Mouse (Mus musculus) limb, embryonic 13.5 days (tissue): ENCODE data around the gene Sorcs1. TPM values are rescaled to one million over a fixed set of nuclear protein-coding genes. Genes with fewer than 3 reads are reported as not detected.

Experiments used
- ATAC-seq: fragments of 200-750 bp; cut with Nextera tagmentation; 2 replicates; pipeline ENCODE4 v1.8.0; 2017; ENCODE audit warnings: low read depth, moderate number of reproducible peaks, moderate TSS enrichment; ENCODE audit not compliant: low FRiP score
- H3K27ac ChIP-seq: fragments of 300-500 bp; sonication (generic); 2 replicates; pipeline ENCODE4 v1.5.1; 2015; ENCODE audit warnings: inconsistent platforms, mild to moderate bottlenecking, moderate library complexity
- H3K27me3 ChIP-seq: fragments of 300-500 bp; sonication (generic); 2 replicates; pipeline ENCODE4 v1.6.1; 2015; ENCODE audit warnings: mild to moderate bottlenecking, inconsistent platforms
- H3K36me3 ChIP-seq: fragments of 300-500 bp; sonication (generic); 2 replicates; pipeline ENCODE4 v1.6.1; 2015; ENCODE audit warnings: inconsistent platforms, mild to moderate bottlenecking, moderate library complexity
- H3K4me1 ChIP-seq: fragments of 300-500 bp; sonication (generic); 2 replicates; pipeline ENCODE4 v1.6.1; 2015; ENCODE audit warnings: inconsistent platforms
- H3K4me2 ChIP-seq: fragments of 300-500 bp; sonication (generic); replicated peaks from 2 replicates; pipeline ENCODE4 v1.6.1; 2015; ENCODE audit warnings: inconsistent platforms, mild to moderate bottlenecking, moderate library complexity
- H3K4me3 ChIP-seq: fragments of 300-500 bp; sonication (generic); 2 replicates; pipeline ENCODE4 v1.5.1; 2015; ENCODE audit warnings: moderate library complexity, mild to moderate bottlenecking, inconsistent platforms
- H3K9ac ChIP-seq: fragments of 300-500 bp; sonication (generic); 2 replicates; pipeline ENCODE4 v1.6.1; 2015; ENCODE audit warnings: mild to moderate bottlenecking, inconsistent platforms
- H3K9me3 ChIP-seq: fragments of 300-500 bp; sonication (generic); 2 replicates; pipeline ENCODE4 v1.6.1; 2016; ENCODE audit warnings: inconsistent platforms
- WGBS: fragments of 180-500 bp; shearing (Covaris S2); methylation state at CpG from one replicate; pipeline ENCODE4 v1.1.7; 2015; 5-methylcytosine and 5-hydroxymethylcytosine counted together
- polyA plus RNA-seq: library from polyadenylated mRNA; unstranded; fragments of >200 nt; fragmentation: Nextera tagmentation; extraction: Ambion mirVana; gene quantifications from 2 replicates; pipeline ENCODE4 v1.2.1, GENCODE M21; 2015

Gene Sorcs1
- 2.7 and 2.8 TPM in 2 replicates for polyA plus RNA-seq

- Histone ChIP-seq H3K4me2 (peak within 1 kb of the TSS; percentile 96), H3K9me3 (no peaks in the 10 kb centered on the region), H3K36me3 (no peaks in the 10 kb centered on the region), H3K27me3 (peaks cover 82% of the 10 kb centered on the region), H3K4me1 (peaks cover 9% of the 10 kb centered on the region), H3K4me3 (peak within 1 kb of the TSS; percentile 57), H3K27ac (no peak within 1 kb of the TSS), H3K9ac (peak within 1 kb of the TSS; percentile 54)
- ATAC-seq = peak; percentile 89
- WGBS = under 1% methylated on average over 76 of the region's 102 CpGs
Observed at GRCm38 (mm10) chr19:50677903-50678896, at the start of gene Sorcs1. Gene Sorcs1 (minus strand): TSS chr19:50678646.

GRCm38 (mm10) chr19:50683277-50683676, 4.8 kb upstream of the Sorcs1 start:
- Histone ChIP-seq H3K9ac (no peak overlapping the region), H3K4me1 (peaks cover under 1% of the 10 kb centered on the region; the same call in 1 of the 2 replicates), H3K27ac (no peak overlapping the region), H3K36me3 (no peaks in the 10 kb centered on the region), H3K4me3 (no peak overlapping the region), H3K4me2 (no peak overlapping the region), H3K9me3 (no peaks in the 10 kb centered on the region), H3K27me3 (peaks cover 38% of the 10 kb centered on the region)
- WGBS = 51% methylated on average over 2 of the region's 2 CpGs
- no peak for ATAC-seq

- 0% methylated on average over 2 of the region's 2 CpGs for WGBS
Observed at GRCm38 (mm10) chr19:50678946-50679345, 500 bp upstream of the Sorcs1 start.

GRCm38 (mm10) chr19:50676578-50677524, 1.6 kb downstream of the Sorcs1 start:
- peaks cover 9% of the 10 kb centered on the region for H3K4me1 ChIP-seq
- no peaks in the 10 kb centered on the region for H3K9me3 ChIP-seq
- no peaks in the 10 kb centered on the region for H3K36me3 ChIP-seq
- WGBS = 35% methylated on average over 19 of the region's 19 CpGs
- H3K4me2 ChIP-seq = peak overlapping the region; percentile 96
- no peak overlapping the region for H3K9ac ChIP-seq
- no peak for ATAC-seq
- H3K27ac ChIP-seq = no peak overlapping the region
- H3K4me3 ChIP-seq = peak overlapping the region; percentile 57
- H3K27me3 ChIP-seq = peaks cover 73% of the 10 kb centered on the region

More at GRCm38 (mm10) chr19:50678946-50679345, 500 bp upstream of the Sorcs1 start:
- peak overlapping the region; percentile 57 for H3K4me3 ChIP-seq
- H3K9ac ChIP-seq = peak overlapping the region; percentile 54
- peak overlapping the region; percentile 96 for H3K4me2 ChIP-seq
- no peaks in the 10 kb centered on the region for H3K36me3 ChIP-seq
- peaks cover 80% of the 10 kb centered on the region for H3K27me3 ChIP-seq
- H3K4me1 ChIP-seq = peaks cover 9% of the 10 kb centered on the region
- H3K27ac ChIP-seq = no peak overlapping the region
- H3K9me3 ChIP-seq = no peaks in the 10 kb centered on the region
- ATAC-seq = 0 out of 2 replicates have a peak, but pooled peaks have one; percentile 1

- H3K9ac ChIP-seq = no peak overlapping the region
- ATAC-seq = no peak
Observed at GRCm38 (mm10) chr19:50674921-50675320, 3.5 kb downstream of the Sorcs1 start.

GRCm38 (mm10) chr19:50667516-50667915, 10.9 kb downstream of the Sorcs1 start:
- WGBS = 67% methylated on average over 8 of the region's 8 CpGs
- H3K9ac ChIP-seq = no peak overlapping the region
- H3K4me2 ChIP-seq = no peak overlapping the region
- no peaks in the 10 kb centered on the region for H3K9me3 ChIP-seq
- no peak for ATAC-seq
- no peaks in the 10 kb centered on the region for H3K27me3 ChIP-seq
- H3K4me3 ChIP-seq = no peak overlapping the region
- no peak overlapping the region for H3K27ac ChIP-seq
- no peaks in the 10 kb centered on the region for H3K4me1 ChIP-seq
- H3K36me3 ChIP-seq = no peaks in the 10 kb centered on the region

More at GRCm38 (mm10) chr19:50674921-50675320, 3.5 kb downstream of the Sorcs1 start:
- WGBS = 76% methylated on average over 5 of the region's 5 CpGs
- H3K27me3 ChIP-seq = peaks cover 61% of the 10 kb centered on the region
- H3K27ac ChIP-seq = no peak overlapping the region
- no peak overlapping the region for H3K4me3 ChIP-seq
- no peak overlapping the region for H3K4me2 ChIP-seq
- H3K4me1 ChIP-seq = peaks cover 9% of the 10 kb centered on the region
- no peaks in the 10 kb centered on the region for H3K36me3 ChIP-seq
- no peaks in the 10 kb centered on the region for H3K9me3 ChIP-seq

- Histone ChIP-seq H3K9me3 (no peaks in the 10 kb centered on the region), H3K27me3 (no peaks in the 10 kb centered on the region), H3K9ac (no peak overlapping the region), H3K36me3 (no peaks in the 10 kb centered on the region), H3K4me3 (no peak overlapping the region), H3K4me2 (no peak overlapping the region), H3K27ac (no peak overlapping the region), H3K4me1 (no peaks in the 10 kb centered on the region)
- 57% methylated on average over 1 of the region's 1 CpGs for WGBS
- no peak for ATAC-seq
Observed at GRCm38 (mm10) chr19:50664311-50664710, 14.1 kb downstream of the Sorcs1 start.

- H3K4me1 ChIP-seq = no peaks in the 10 kb centered on the region
- H3K9ac ChIP-seq = no peak overlapping the region
- no peak overlapping the region for H3K4me3 ChIP-seq
- no peaks in the 10 kb centered on the region for H3K27me3 ChIP-seq
- no peak for ATAC-seq
- no peak overlapping the region for H3K4me2 ChIP-seq
- no peak overlapping the region for H3K27ac ChIP-seq
- no peaks in the 10 kb centered on the region for H3K36me3 ChIP-seq
- H3K9me3 ChIP-seq = no peaks in the 10 kb centered on the region
- WGBS = 65% methylated on average over 4 of the region's 4 CpGs
Observed at GRCm38 (mm10) chr19:50659144-50659543, 19.3 kb downstream of the Sorcs1 start.

- no peak overlapping the region for H3K4me2 ChIP-seq
- H3K9ac ChIP-seq = no peak overlapping the region
- ATAC-seq = no peak
- no peaks in the 10 kb centered on the region for H3K9me3 ChIP-seq
- H3K4me1 ChIP-seq = no peaks in the 10 kb centered on the region
- H3K4me3 ChIP-seq = no peak overlapping the region
- H3K27ac ChIP-seq = no peak overlapping the region
- H3K36me3 ChIP-seq = no peaks in the 10 kb centered on the region
- 82% methylated on average over 5 of the region's 5 CpGs for WGBS
- H3K27me3 ChIP-seq = no peaks in the 10 kb centered on the region
Observed at GRCm38 (mm10) chr19:50652750-50653149, 25.7 kb downstream of the Sorcs1 start.

GRCm38 (mm10) chr19:50643836-50644235, 34.6 kb downstream of the Sorcs1 start:
- H3K27me3 ChIP-seq = no peaks in the 10 kb centered on the region
- no peaks in the 10 kb centered on the region for H3K4me1 ChIP-seq
- no peaks in the 10 kb centered on the region for H3K36me3 ChIP-seq
- no peak for ATAC-seq
- H3K4me3 ChIP-seq = no peak overlapping the region
- WGBS = 63% methylated on average over 1 of the region's 1 CpGs
- H3K9ac ChIP-seq = no peak overlapping the region
- no peaks in the 10 kb centered on the region for H3K9me3 ChIP-seq
- no peak overlapping the region for H3K27ac ChIP-seq
- H3K4me2 ChIP-seq = no peak overlapping the region

GRCm38 (mm10) chr19:50642121-50642520, 36.3 kb downstream of the Sorcs1 start:
- 76% methylated on average over 1 of the region's 1 CpGs for WGBS
- Histone ChIP-seq H3K27me3 (no peaks in the 10 kb centered on the region), H3K36me3 (no peaks in the 10 kb centered on the region), H3K4me1 (no peaks in the 10 kb centered on the region), H3K27ac (no peak overlapping the region), H3K9ac (no peak overlapping the region), H3K9me3 (no peaks in the 10 kb centered on the region), H3K4me2 (no peak overlapping the region), H3K4me3 (no peak overlapping the region)
- ATAC-seq = no peak
